Mouse (Mus musculus) embryonic fibroblast, embryonic 13.5 days (primary cell): Measurements from ENCODE around the gene Mettl5.

ENCODE experiments used
- CTCF ChIP-seq: IDR thresholded peaks from 2 replicates; pipeline ENCODE4 v1.5.1; 2011; ENCODE audit warnings: mild to moderate bottlenecking, control low read depth, low read length, moderate library complexity, borderline replicate concordance; ENCODE audit not compliant: insufficient read depth
- POLR2A ChIP-seq: IDR thresholded peaks from 2 replicates; pipeline ENCODE4 v1.6.1; 2011; ENCODE audit warnings: low read depth, mild to moderate bottlenecking, control low read depth, low read length, moderate library complexity

GRCm38 (mm10) chr2:69924943-69925342 is 39.5 kb upstream of the Mettl5 start:
- TF ChIP-seq CTCF (no peak), POLR2A (no peak)
